Mouse (Mus musculus): ENCODE results near the gene Rab11fip4. TPM values are rescaled to one million over a fixed set of nuclear protein-coding genes. Genes with fewer than 3 reads are reported as not detected.
A peak's percentile ranks its signal among the peaks of the same experiment; 100 is the strongest.

Gene Rab11fip4
- polyA plus RNA-seq, 1 experiment from 2014 or later: 28.5 TPM

GRCm38 (mm10) chr11:79584191-79584590 is 6.8 kb upstream of the Rab11fip4 start:
- 0 out of 2 replicates have a peak, but pooled peaks cover 7% of the 10 kb centered on the region for H3K36me3 ChIP-seq
- no peak overlapping the region for H3K4me3 ChIP-seq
- no peak overlapping the region for H3K9ac ChIP-seq
- no peak overlapping the region for H3K4me2 ChIP-seq (replicated peaks)
- peak; percentile 82 for ATAC-seq (ENCODE audit: low FRiP score)
- H3K27me3 ChIP-seq: peaks cover 6% of the 10 kb centered on the region
- WGBS: 9% methylated on average over 5 of the region's 5 CpGs
- H3K27ac ChIP-seq: no peak overlapping the region
- no peaks in the 10 kb centered on the region for H3K9me3 ChIP-seq (replicated peaks)
- 0 out of 2 replicates have a peak, but pooled peaks cover 3% of the 10 kb centered on the region for H3K4me1 ChIP-seq

GRCm38 (mm10) chr11:79589317-79590075 is 1.5 kb upstream of the Rab11fip4 start:
- Histone ChIP-seq H3K4me3 (no peak overlapping the region), H3K9me3 (replicated peaks) (no peaks in the 10 kb centered on the region), H3K27ac (no peak overlapping the region), H3K4me2 (replicated peaks) (no peak overlapping the region), H3K27me3 (peaks cover 38% of the 10 kb centered on the region), H3K36me3 (no peaks in the 10 kb centered on the region), H3K4me1 (peaks cover 26% of the 10 kb centered on the region), H3K9ac (no peak overlapping the region)
- no peak for ATAC-seq (ENCODE audit: low FRiP score)
- 53% methylated on average over 14 of the region's 14 CpGs for WGBS

- Histone ChIP-seq H3K9ac (peak overlapping the region; percentile 82), H3K36me3 (no peaks in the 10 kb centered on the region), H3K27ac (peak overlapping the region; percentile 78; the same call in 1 of the 2 replicates), H3K27me3 (peaks cover 38% of the 10 kb centered on the region), H3K4me2 (replicated peaks) (peak overlapping the region; percentile 74), H3K4me1 (peaks cover 28% of the 10 kb centered on the region), H3K4me3 (peak overlapping the region; percentile 67), H3K9me3 (replicated peaks) (no peaks in the 10 kb centered on the region)
- peak; percentile 44 for ATAC-seq (ENCODE audit: low FRiP score)
- 25% methylated on average over 5 of the region's 5 CpGs for whole genome bisulfite sequencing
These were observed 571 bp downstream of the Rab11fip4 start for GRCm38 (mm10) chr11:79591591-79591975.

- ATAC-seq (ENCODE audit: low FRiP score): no peak
- Histone ChIP-seq H3K4me1 (peaks cover 28% of the 10 kb centered on the region), H3K4me3 (no peak overlapping the region), H3K36me3 (peaks cover 3% of the 10 kb centered on the region; the same call in 1 of the 2 replicates), H3K27me3 (peaks cover 38% of the 10 kb centered on the region), H3K9me3 (replicated peaks) (0 out of 2 replicates have a peak, but pooled peaks cover 6% of the 10 kb centered on the region), H3K27ac (no peak overlapping the region; the same call in 1 of the 2 replicates), H3K9ac (no peak overlapping the region), H3K4me2 (replicated peaks) (peak overlapping the region; percentile 74)
- 33% methylated on average over 11 of the region's 11 CpGs for WGBS
These were observed 2.5 kb downstream of the Rab11fip4 start for GRCm38 (mm10) chr11:79593495-79593894.

GRCm38 (mm10) chr11:79610454-79610853 is 19.4 kb downstream of the Rab11fip4 start:
- no peak for ATAC-seq (ENCODE audit: low FRiP score)
- no peak overlapping the region; the same call in 1 of the 2 replicates for H3K4me2 ChIP-seq (replicated peaks)
- WGBS: 76% methylated on average over 2 of the region's 2 CpGs
- H3K36me3 ChIP-seq: no peaks in the 10 kb centered on the region
- H3K27ac ChIP-seq: peak overlapping the region; percentile 49; the same call in 1 of the 2 replicates
- H3K9me3 ChIP-seq (replicated peaks): no peaks in the 10 kb centered on the region
- H3K9ac ChIP-seq: no peak overlapping the region
- H3K4me1 ChIP-seq: peaks cover 52% of the 10 kb centered on the region
- peaks cover 4% of the 10 kb centered on the region; the same call in 1 of the 2 replicates for H3K27me3 ChIP-seq
- no peak overlapping the region for H3K4me3 ChIP-seq

GRCm38 (mm10) chr11:79611011-79611666 is 20.1 kb downstream of the Rab11fip4 start:
- 12% methylated on average over 13 of the region's 13 CpGs for WGBS
- Histone ChIP-seq H3K9ac (no peak overlapping the region), H3K9me3 (replicated peaks) (no peaks in the 10 kb centered on the region), H3K4me2 (replicated peaks) (no peak overlapping the region; the same call in 1 of the 2 replicates), H3K27me3 (peaks cover 4% of the 10 kb centered on the region; the same call in 1 of the 2 replicates), H3K36me3 (no peaks in the 10 kb centered on the region), H3K27ac (peak overlapping the region; percentile 49), H3K4me3 (no peak overlapping the region), H3K4me1 (peaks cover 58% of the 10 kb centered on the region)
- 0 out of 2 replicates have a peak, but pooled peaks have one; percentile 26 for ATAC-seq (ENCODE audit: low FRiP score)

GRCm38 (mm10) chr11:79612046-79612600 is 21.1 kb downstream of the Rab11fip4 start:
- no peak overlapping the region for H3K4me2 ChIP-seq (replicated peaks)
- H3K4me1 ChIP-seq: peaks cover 58% of the 10 kb centered on the region
- H3K36me3 ChIP-seq: no peaks in the 10 kb centered on the region
- H3K9me3 ChIP-seq (replicated peaks): no peaks in the 10 kb centered on the region
- H3K9ac ChIP-seq: no peak overlapping the region
- H3K4me3 ChIP-seq: no peak overlapping the region
- no peak for ATAC-seq (ENCODE audit: low FRiP score)
- WGBS: 24% methylated on average over 1 of the region's 1 CpGs
- H3K27me3 ChIP-seq: peaks cover 4% of the 10 kb centered on the region; the same call in 1 of the 2 replicates
- H3K27ac ChIP-seq: no peak overlapping the region

GRCm38 (mm10) chr11:79613084-79613483 is 22.1 kb downstream of the Rab11fip4 start:
- whole genome bisulfite sequencing: 7% methylated on average over 3 of the region's 3 CpGs
- no peak overlapping the region for H3K4me2 ChIP-seq (replicated peaks)
- H3K4me1 ChIP-seq: peaks cover 58% of the 10 kb centered on the region
- no peak overlapping the region for H3K4me3 ChIP-seq
- H3K9me3 ChIP-seq (replicated peaks): no peaks in the 10 kb centered on the region
- H3K36me3 ChIP-seq: no peaks in the 10 kb centered on the region
- H3K27ac ChIP-seq: peak overlapping the region; percentile 30; the same call in 1 of the 2 replicates
- 0 out of 2 replicates have a peak overlapping the region, but pooled peaks have one; percentile 4 for H3K9ac ChIP-seq
- ATAC-seq (ENCODE audit: low FRiP score): no peak
- peaks cover 4% of the 10 kb centered on the region; the same call in 1 of the 2 replicates for H3K27me3 ChIP-seq

- H3K27ac ChIP-seq: no peak overlapping the region
- no peak overlapping the region for H3K9ac ChIP-seq
- no peak overlapping the region for H3K4me3 ChIP-seq
- H3K27me3 ChIP-seq: peaks cover 4% of the 10 kb centered on the region; the same call in 1 of the 2 replicates
- H3K4me1 ChIP-seq: peaks cover 52% of the 10 kb centered on the region
- H3K4me2 ChIP-seq (replicated peaks): no peak overlapping the region
- no peaks in the 10 kb centered on the region for H3K36me3 ChIP-seq
- ATAC-seq (ENCODE audit: low FRiP score): no peak
- 58% methylated on average over 4 of the region's 4 CpGs for WGBS
- H3K9me3 ChIP-seq (replicated peaks): no peaks in the 10 kb centered on the region
These were observed 22.7 kb downstream of the Rab11fip4 start for GRCm38 (mm10) chr11:79613711-79614110.

GRCm38 (mm10) chr11:79614880-79615279 is 23.9 kb downstream of the Rab11fip4 start:
- ATAC-seq (ENCODE audit: low FRiP score): no peak
- H3K36me3 ChIP-seq: no peaks in the 10 kb centered on the region
- no peaks in the 10 kb centered on the region for H3K9me3 ChIP-seq (replicated peaks)
- peaks cover 4% of the 10 kb centered on the region; the same call in 1 of the 2 replicates for H3K27me3 ChIP-seq
- WGBS: 89% methylated on average over 3 of the region's 3 CpGs
- peaks cover 48% of the 10 kb centered on the region for H3K4me1 ChIP-seq
- H3K4me3 ChIP-seq: no peak overlapping the region
- H3K27ac ChIP-seq: no peak overlapping the region
- H3K9ac ChIP-seq: no peak overlapping the region
- no peak overlapping the region for H3K4me2 ChIP-seq (replicated peaks)

- no peak for ATAC-seq (ENCODE audit: low FRiP score)
- Histone ChIP-seq H3K4me3 (no peak overlapping the region), H3K4me1 (peaks cover 41% of the 10 kb centered on the region), H3K27me3 (no peaks in the 10 kb centered on the region), H3K27ac (no peak overlapping the region), H3K36me3 (no peaks in the 10 kb centered on the region), H3K9ac (no peak overlapping the region), H3K9me3 (replicated peaks) (no peaks in the 10 kb centered on the region), H3K4me2 (replicated peaks) (no peak overlapping the region)
- 41% methylated on average over 5 of the region's 5 CpGs for WGBS
These were observed 24.9 kb downstream of the Rab11fip4 start for GRCm38 (mm10) chr11:79615871-79616270.

GRCm38 (mm10) chr11:79617991-79618390 is 27.0 kb downstream of the Rab11fip4 start:
- WGBS: 89% methylated on average over 8 of the region's 8 CpGs
- peaks cover 19% of the 10 kb centered on the region for H3K4me1 ChIP-seq
- H3K27ac ChIP-seq: no peak overlapping the region
- H3K36me3 ChIP-seq: peaks cover 9% of the 10 kb centered on the region; the same call in 1 of the 2 replicates
- H3K4me2 ChIP-seq (replicated peaks): no peak overlapping the region
- no peak overlapping the region for H3K4me3 ChIP-seq
- H3K9ac ChIP-seq: no peak overlapping the region
- H3K9me3 ChIP-seq (replicated peaks): no peaks in the 10 kb centered on the region
- no peaks in the 10 kb centered on the region for H3K27me3 ChIP-seq
- ATAC-seq (ENCODE audit: low FRiP score): no peak
